Mouse (Mus musculus) testis, adult 2 months (tissue): ENCODE results near the gene Tssk1. TPM values are rescaled to one million over a fixed set of nuclear protein-coding genes. Genes with fewer than 3 reads are reported as not detected.
A peak's percentile ranks its signal among the peaks of the same experiment; 100 is the strongest.

Source experiments
- H3K27ac ChIP-seq: fragments of 200-500 bp; 2 replicates; pipeline ENCODE4 v1.5.1; 2012; ENCODE audit warnings: low read depth, low read length; ENCODE audit not compliant: control insufficient read depth, insufficient read depth
- H3K27me3 ChIP-seq: fragments of 200-500 bp; 2 replicates; pipeline ENCODE4 v1.6.1; 2012; ENCODE audit warnings: mild to moderate bottlenecking, low read length, moderate library complexity; ENCODE audit not compliant: control insufficient read depth, insufficient read depth
- H3K36me3 ChIP-seq: fragments of 200-500 bp; 2 replicates; pipeline ENCODE4 v1.6.1; 2012; ENCODE audit warnings: mild to moderate bottlenecking, low read length; ENCODE audit not compliant: control insufficient read depth, insufficient read depth
- H3K4me1 ChIP-seq: fragments of 200-500 bp; 2 replicates; pipeline ENCODE4 v1.6.1; 2012; ENCODE audit warnings: low read length; ENCODE audit not compliant: control insufficient read depth, insufficient read depth
- H3K4me3 ChIP-seq: fragments of 200-500 bp; 2 replicates; pipeline ENCODE4 v1.5.1; 2012; ENCODE audit warnings: low read depth, mild to moderate bottlenecking, low read length, moderate library complexity, mixed read lengths; ENCODE audit not compliant: control insufficient read depth
- CTCF ChIP-seq: fragments of 200-500 bp; IDR thresholded peaks from 2 replicates; pipeline ENCODE4 v1.5.1; 2012; ENCODE audit warnings: low read depth, mild to moderate bottlenecking, inconsistent platforms, low read length, moderate library complexity; ENCODE audit not compliant: control insufficient read depth, insufficient read depth, insufficient replicate concordance
- POLR2A ChIP-seq: fragments of 200-500 bp; IDR thresholded peaks from 2 replicates; pipeline ENCODE4 v1.6.1; 2012; ENCODE audit warnings: low read depth, mild to moderate bottlenecking, inconsistent platforms, low read length, moderate library complexity; ENCODE audit not compliant: control insufficient read depth
- polyA plus RNA-seq: library from polyadenylated mRNA; depleted of rRNA; stranded (reverse); fragments of >200 nt; gene quantifications from 2 replicates; pipeline ENCODE4 v1.2.3, GENCODE M21; 2012

Tssk1 gene
- polyA plus RNA-seq, 1 experiment = 177 TPM

- Histone ChIP-seq H3K36me3 (peaks cover 3% of the 10 kb centered on the region; the same call in 1 of the 2 replicates), H3K4me1 (no peaks in the 10 kb centered on the region)
- TF ChIP-seq CTCF (peak; percentile 32; the same call in 1 of the 2 replicates), POLR2A (no peak)
Observed at GRCm38 (mm10) chr16:17858592-17858991, 35.4 kb upstream of the Tssk1 start.

GRCm38 (mm10) chr16:17865293-17865692, 28.7 kb upstream of the Tssk1 start:
- TF ChIP-seq CTCF = no peak
- TF ChIP-seq POLR2A = no peak
- Histone ChIP-seq H3K4me3 (no peak overlapping the region), H3K36me3 (no peaks in the 10 kb centered on the region), H3K27me3 (no peaks in the 10 kb centered on the region), H3K4me1 (no peaks in the 10 kb centered on the region), H3K27ac (no peak overlapping the region)

More at GRCm38 (mm10) chr16:17858592-17858991, 35.4 kb upstream of the Tssk1 start:
- H3K27ac ChIP-seq = no peak overlapping the region
- H3K4me3 ChIP-seq = peak overlapping the region; percentile 79
- H3K27me3 ChIP-seq = no peaks in the 10 kb centered on the region

GRCm38 (mm10) chr16:17865770-17866169, 28.3 kb upstream of the Tssk1 start:
- no peak overlapping the region for H3K27ac ChIP-seq
- no peak for TF ChIP-seq POLR2A
- no peak for TF ChIP-seq CTCF
- no peaks in the 10 kb centered on the region for H3K36me3 ChIP-seq
- no peak overlapping the region for H3K4me3 ChIP-seq
- no peaks in the 10 kb centered on the region for H3K4me1 ChIP-seq
- H3K27me3 ChIP-seq = no peaks in the 10 kb centered on the region

GRCm38 (mm10) chr16:17871248-17871647, 22.8 kb upstream of the Tssk1 start:
- H3K27ac ChIP-seq = no peak overlapping the region
- H3K4me3 ChIP-seq = no peak overlapping the region
- TF ChIP-seq CTCF (no peak), POLR2A (no peak)
- H3K4me1 ChIP-seq = no peaks in the 10 kb centered on the region
- H3K36me3 ChIP-seq = no peaks in the 10 kb centered on the region
- no peaks in the 10 kb centered on the region for H3K27me3 ChIP-seq

- Histone ChIP-seq H3K36me3 (no peaks in the 10 kb centered on the region), H3K4me3 (no peak overlapping the region), H3K27me3 (no peaks in the 10 kb centered on the region), H3K4me1 (no peaks in the 10 kb centered on the region), H3K27ac (no peak overlapping the region)
- TF ChIP-seq POLR2A = no peak
- TF ChIP-seq CTCF = no peak
Observed at GRCm38 (mm10) chr16:17872995-17873394, 21.0 kb upstream of the Tssk1 start.

GRCm38 (mm10) chr16:17875174-17875573, 18.8 kb upstream of the Tssk1 start:
- no peaks in the 10 kb centered on the region for H3K36me3 ChIP-seq
- H3K4me3 ChIP-seq = no peak overlapping the region
- no peak overlapping the region for H3K27ac ChIP-seq
- H3K27me3 ChIP-seq = no peaks in the 10 kb centered on the region
- H3K4me1 ChIP-seq = peaks cover 2% of the 10 kb centered on the region; the same call in 1 of the 2 replicates
- TF ChIP-seq CTCF (no peak), POLR2A (no peak)

- Histone ChIP-seq H3K4me3 (no peak overlapping the region), H3K27ac (no peak overlapping the region), H3K36me3 (no peaks in the 10 kb centered on the region), H3K27me3 (no peaks in the 10 kb centered on the region), H3K4me1 (peaks cover 2% of the 10 kb centered on the region; the same call in 1 of the 2 replicates)
- no peak for TF ChIP-seq POLR2A
- TF ChIP-seq CTCF = no peak
Observed at GRCm38 (mm10) chr16:17876096-17876495, 17.9 kb upstream of the Tssk1 start.

GRCm38 (mm10) chr16:17879571-17879970, 14.5 kb upstream of the Tssk1 start:
- TF ChIP-seq CTCF = no peak
- TF ChIP-seq POLR2A = no peak
- H3K4me1 ChIP-seq = peaks cover 2% of the 10 kb centered on the region; the same call in 1 of the 2 replicates
- H3K4me3 ChIP-seq = no peak overlapping the region
- H3K27ac ChIP-seq = no peak overlapping the region
- H3K36me3 ChIP-seq = no peaks in the 10 kb centered on the region
- no peaks in the 10 kb centered on the region for H3K27me3 ChIP-seq
